Mouse (Mus musculus) brain, embryonic 14.5 days (tissue): ENCODE measurements around the gene Gnl1.
A peak's percentile ranks its signal among the peaks of the same experiment; 100 is the strongest.

Experiments
- CTCF ChIP-seq: fragments of 200-500 bp; IDR thresholded peaks from 2 replicates; pipeline ENCODE4 v1.5.1; 2012; ENCODE audit warnings: inconsistent platforms, mild to moderate bottlenecking, moderate library complexity, borderline replicate concordance; ENCODE audit not compliant: insufficient read depth, insufficient read length; ENCODE audit errors: extremely low read depth
- POLR2A ChIP-seq: fragments of 200-500 bp; IDR thresholded peaks from 2 replicates; pipeline ENCODE4 v1.6.1; 2012; ENCODE audit warnings: mild to moderate bottlenecking, inconsistent platforms, borderline replicate concordance; ENCODE audit not compliant: poor library complexity, insufficient read depth, insufficient read length, severe bottlenecking; ENCODE audit errors: extremely low read depth

DNA sequence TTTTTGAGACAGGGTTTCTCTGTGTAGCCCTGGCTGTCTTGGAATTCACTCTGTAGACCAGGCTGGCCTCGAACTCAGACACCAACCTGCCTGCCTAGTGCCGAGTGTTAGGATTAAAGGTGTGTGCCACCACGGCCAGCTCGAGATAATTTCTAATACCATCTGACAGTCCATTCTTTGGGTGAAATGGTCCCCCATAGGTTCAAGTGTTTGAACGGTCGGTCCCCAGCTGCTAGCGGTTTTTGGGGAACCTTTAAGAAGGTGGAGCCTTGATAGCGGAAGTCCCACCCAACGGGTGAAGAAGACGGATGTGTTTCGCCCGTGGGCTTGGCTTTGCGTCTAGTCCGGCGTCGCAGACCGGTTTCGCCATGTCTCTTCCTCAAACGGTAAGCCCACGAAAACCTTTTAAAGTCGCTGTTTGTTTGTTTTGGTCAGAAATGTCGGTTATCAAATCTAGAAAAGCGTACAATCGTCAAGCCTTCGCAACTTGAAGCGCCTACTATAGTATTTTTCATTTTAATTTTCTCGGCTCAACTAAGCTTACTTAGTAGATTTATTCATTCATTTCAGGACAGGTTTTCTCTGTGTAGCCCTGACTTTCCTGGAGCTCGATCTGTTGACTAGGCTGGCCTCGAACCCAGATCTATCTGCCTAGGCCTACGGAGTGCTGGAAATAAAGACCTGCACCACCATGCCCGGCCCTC, 14.7 kb downstream of the Gnl1 start:
- TF ChIP-seq CTCF (no peak), POLR2A (peak; percentile 36; the same call in 1 of the 2 replicates)
